Mouse (Mus musculus): Measurements from ENCODE around the gene Hinfp. TPM values are rescaled to one million over a fixed set of nuclear protein-coding genes. Genes with fewer than 3 reads are reported as not detected.

Gene Hinfp
- polyA plus RNA-seq, 1 experiment from 2014 or later: 14.9 TPM

DNA sequence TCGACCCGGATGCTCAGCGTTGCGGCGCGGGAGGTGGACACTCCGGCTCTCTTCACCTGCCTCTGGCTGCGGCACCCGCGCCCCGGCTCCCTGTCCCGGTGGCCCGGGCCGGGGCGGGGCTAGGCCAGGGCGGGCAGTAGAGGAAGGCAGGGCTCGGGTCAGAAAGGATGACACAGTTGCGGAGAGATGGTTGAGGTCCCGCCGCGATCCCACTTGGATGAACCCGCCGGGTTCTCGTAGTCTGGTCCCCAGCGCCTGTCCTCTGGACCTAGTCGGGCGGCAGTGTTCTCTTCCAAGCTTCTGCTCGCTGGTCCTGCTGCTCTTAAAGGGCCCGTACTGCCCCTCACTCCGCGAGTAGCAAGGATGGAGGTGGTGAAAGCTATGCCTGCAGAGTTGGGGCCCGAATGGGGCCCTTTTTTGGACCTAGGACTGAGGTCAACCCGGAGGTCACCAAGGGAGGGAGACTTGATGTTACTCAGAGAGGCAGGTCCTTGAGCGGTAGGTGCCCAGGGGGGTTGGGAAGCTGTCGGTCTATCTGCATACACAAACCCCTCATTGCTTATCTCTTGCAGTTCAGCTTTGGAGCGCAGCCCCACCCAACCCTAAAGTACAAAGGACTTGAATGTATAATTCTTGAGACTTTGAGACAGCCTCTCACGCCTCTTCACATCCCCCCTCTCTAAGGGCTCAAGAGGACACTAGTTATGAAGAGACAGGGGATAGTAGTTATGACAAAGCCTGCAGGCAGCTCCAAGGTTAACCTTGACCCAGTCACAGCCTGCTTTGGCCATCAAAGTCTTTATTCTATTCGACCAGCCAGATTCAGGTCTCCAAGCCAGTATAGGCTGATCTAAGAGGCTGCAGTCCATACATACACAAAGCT lies 17.2 kb downstream of the Hinfp start, which contains the start of gene Abcg4:
TSS of gene Abcg4 (minus strand) at position 540 of the 883 bp plus-strand sequence.
- Histone ChIP-seq H3K4me1 (replicated peaks; ENCODE audit: insufficient read depth, low read length) (peaks cover 4% of the 10 kb centered on the region; the same call in 1 of the 2 replicates), H3K9ac (ENCODE audit: low read depth, low read length) (peak within 1 kb of the TSS; percentile 61), H3K36me3 (ENCODE audit: insufficient read depth, low read length) (peaks cover 4% of the 10 kb centered on the region; the same call in 1 of the 2 replicates), H3K27ac (no peak within 1 kb of the TSS), H3K4me3 (replicated peaks; ENCODE audit: low read depth, low read length) (peak within 1 kb of the TSS; percentile 57), H3K9me3 (replicated peaks; ENCODE audit: low read length) (no peaks in the 10 kb centered on the region), H3K27me3 (ENCODE audit: insufficient read depth, low read length) (no peaks in the 10 kb centered on the region), H3K4me2 (ENCODE audit: low read length) (peak within 1 kb of the TSS; percentile 95)
- peak; percentile 56 for DNase-seq (ENCODE audit: low spot score)
- 1% methylated on average over 38 of the region's 38 CpGs for WGBS
- peak; percentile 50; the same call in 1 of the 2 replicates for ATAC-seq (replicated peaks; ENCODE audit: low FRiP score, low read depth)
- TF ChIP-seq CTCF (IDR thresholded peaks at IDR 0.05; ENCODE audit: low read depth): no peak

GRCm38 (mm10) chr9:44287401-44288075 lies 17.9 kb downstream of the Hinfp start:
- Histone ChIP-seq H3K27me3 (ENCODE audit: insufficient read depth, low read length) (no peaks in the 10 kb centered on the region), H3K4me2 (ENCODE audit: low read length) (peak overlapping the region; percentile 95), H3K9me3 (replicated peaks; ENCODE audit: low read length) (no peaks in the 10 kb centered on the region), H3K4me1 (replicated peaks; ENCODE audit: insufficient read depth, low read length) (peaks cover 4% of the 10 kb centered on the region; the same call in 1 of the 2 replicates), H3K4me3 (replicated peaks; ENCODE audit: low read depth, low read length) (peak overlapping the region; percentile 57), H3K27ac (no peak overlapping the region), H3K9ac (ENCODE audit: low read depth, low read length) (peak overlapping the region; percentile 61), H3K36me3 (ENCODE audit: insufficient read depth, low read length) (no peaks in the 10 kb centered on the region)
- 1% methylated on average over 42 of the region's 47 CpGs for WGBS
- DNase-seq (ENCODE audit: low spot score) (no peak), ATAC-seq (replicated peaks; ENCODE audit: low FRiP score, low read depth) (peak; percentile 8; the same call in 1 of the 2 replicates)
- no peak for TF ChIP-seq CTCF (IDR thresholded peaks at IDR 0.05; ENCODE audit: low read depth)

- Histone ChIP-seq H3K9me3 (replicated peaks; ENCODE audit: low read length) (no peaks in the 10 kb centered on the region), H3K36me3 (ENCODE audit: insufficient read depth, low read length) (no peaks in the 10 kb centered on the region), H3K27me3 (ENCODE audit: insufficient read depth, low read length) (no peaks in the 10 kb centered on the region), H3K9ac (ENCODE audit: low read depth, low read length) (peak overlapping the region; percentile 61), H3K4me2 (ENCODE audit: low read length) (peak overlapping the region; percentile 95), H3K4me1 (replicated peaks; ENCODE audit: insufficient read depth, low read length) (peaks cover 4% of the 10 kb centered on the region; the same call in 1 of the 2 replicates), H3K27ac (no peak overlapping the region), H3K4me3 (replicated peaks; ENCODE audit: low read depth, low read length) (peak overlapping the region; percentile 57)
- DNase-seq (ENCODE audit: low spot score) (no peak), ATAC-seq (replicated peaks; ENCODE audit: low FRiP score, low read depth) (no peak)
- no peak for TF ChIP-seq CTCF (IDR thresholded peaks at IDR 0.05; ENCODE audit: low read depth)
- 14% methylated on average over 11 of the region's 11 CpGs for WGBS
Measured at GRCm38 (mm10) chr9:44287003-44287400, 18.5 kb downstream of the Hinfp start.

GRCm38 (mm10) chr9:44286256-44286850 lies 19.1 kb downstream of the Hinfp start:
- no peak for ATAC-seq (replicated peaks; ENCODE audit: low FRiP score, low read depth)
- TF ChIP-seq CTCF (IDR thresholded peaks at IDR 0.05; ENCODE audit: low read depth): no peak
- H3K4me1 ChIP-seq (replicated peaks; ENCODE audit: insufficient read depth, low read length): peaks cover 4% of the 10 kb centered on the region; the same call in 1 of the 2 replicates
- H3K4me3 ChIP-seq (replicated peaks; ENCODE audit: low read depth, low read length): no peak overlapping the region
- H3K36me3 ChIP-seq (ENCODE audit: insufficient read depth, low read length): no peaks in the 10 kb centered on the region
- WGBS: 14% methylated on average over 6 of the region's 6 CpGs
- H3K27me3 ChIP-seq (ENCODE audit: insufficient read depth, low read length): no peaks in the 10 kb centered on the region
- no peak overlapping the region for H3K27ac ChIP-seq
- no peak overlapping the region for H3K9ac ChIP-seq (ENCODE audit: low read depth, low read length)
- DNase-seq (ENCODE audit: low spot score): no peak
- no peaks in the 10 kb centered on the region for H3K9me3 ChIP-seq (replicated peaks; ENCODE audit: low read length)
- H3K4me2 ChIP-seq (ENCODE audit: low read length): no peak overlapping the region

- Histone ChIP-seq H3K27me3 (ENCODE audit: insufficient read depth, low read length) (no peaks in the 10 kb centered on the region), H3K9ac (ENCODE audit: low read depth, low read length) (no peak overlapping the region), H3K36me3 (ENCODE audit: insufficient read depth, low read length) (no peaks in the 10 kb centered on the region), H3K27ac (no peak overlapping the region), H3K4me3 (replicated peaks; ENCODE audit: low read depth, low read length) (no peak overlapping the region), H3K4me1 (replicated peaks; ENCODE audit: insufficient read depth, low read length) (no peaks in the 10 kb centered on the region; the same call in 1 of the 2 replicates), H3K4me2 (ENCODE audit: low read length) (no peak overlapping the region), H3K9me3 (replicated peaks; ENCODE audit: low read length) (no peaks in the 10 kb centered on the region)
- ATAC-seq (replicated peaks; ENCODE audit: low FRiP score, low read depth) (no peak), DNase-seq (ENCODE audit: low spot score) (no peak)
- TF ChIP-seq CTCF (IDR thresholded peaks at IDR 0.05; ENCODE audit: low read depth): no peak
- 64% methylated on average over 5 of the region's 5 CpGs for WGBS
Measured at GRCm38 (mm10) chr9:44283183-44283582, 22.3 kb downstream of the Hinfp start.

GRCm38 (mm10) chr9:44269973-44270372 lies 35.5 kb downstream of the Hinfp start:
- 91% methylated on average over 4 of the region's 4 CpGs for WGBS
- TF ChIP-seq CTCF (IDR thresholded peaks at IDR 0.05; ENCODE audit: low read depth): no peak
- H3K4me2 ChIP-seq (ENCODE audit: low read length): no peak overlapping the region
- DNase-seq (ENCODE audit: low spot score) (no peak), ATAC-seq (replicated peaks; ENCODE audit: low FRiP score, low read depth) (no peak)
- H3K27ac ChIP-seq: no peak overlapping the region
- 0 out of 2 replicates have a peak, but pooled peaks cover 8% of the 10 kb centered on the region for H3K4me1 ChIP-seq (replicated peaks; ENCODE audit: insufficient read depth, low read length)
- H3K36me3 ChIP-seq (ENCODE audit: insufficient read depth, low read length): no peaks in the 10 kb centered on the region
- no peak overlapping the region for H3K9ac ChIP-seq (ENCODE audit: low read depth, low read length)
- H3K4me3 ChIP-seq (replicated peaks; ENCODE audit: low read depth, low read length): no peak overlapping the region
- H3K27me3 ChIP-seq (ENCODE audit: insufficient read depth, low read length): no peaks in the 10 kb centered on the region
- no peaks in the 10 kb centered on the region for H3K9me3 ChIP-seq (replicated peaks; ENCODE audit: low read length)
